26 mouse cellular contexts compared by ENCODE assay signal in genomic region chr5:91695632-91696031, GRCm38 (mm10).
"Had no signal": no experiment of that assay in that cellular context is flagged by ENCODE, and none has a peak within 500 bp of the region (broad histone marks: within the 10 kb centered on the region; RNA-seq: fewer than 3 reads in every experiment).

No protein-coding gene starts in this region.

- H3K9ac ChIP-seq: heart, embryonic 12.5 days; hindbrain, embryonic 13.5 days; hindbrain, embryonic 15.5 days; kidney, embryonic 15.5 days; limb, embryonic 12.5 days; liver, embryonic 13.5 days; liver, embryonic 15.5 days had no signal

- ATAC-seq: hindbrain, postnatal 0 days; intestine, embryonic 16.5 days had no signal

- H3K4me3 ChIP-seq: heart, adult 2 months; heart, embryonic 12.5 days; hindbrain, embryonic 13.5 days; hindbrain, embryonic 15.5 days; kidney, embryonic 15.5 days; layer of hippocampus, adult 2 months; left cerebral cortex, adult 2 months; limb, embryonic 10.5 days; limb, embryonic 12.5 days; liver, embryonic 13.5 days; liver, embryonic 15.5 days had no signal

- DNase-seq: gastrocnemius, postnatal 14 days; gastrocnemius, postnatal 36 days; heart, adult 11 months; heart, adult 2 months; heart, postnatal 10 days; heart, postnatal 4 days; kidney, adult 11 months; kidney, adult 2 months; kidney, adult 9 months; kidney, postnatal 14 days; kidney, postnatal 36 days; liver; liver, embryonic 13.5 days had no signal

- H3K4me1 ChIP-seq: heart, embryonic 12.5 days; hindbrain, embryonic 15.5 days; liver, embryonic 13.5 days; liver, embryonic 15.5 days had no signal

- H3K27me3 ChIP-seq: heart, embryonic 12.5 days; hindbrain, embryonic 13.5 days; hindbrain, embryonic 15.5 days; kidney, embryonic 15.5 days; limb, embryonic 12.5 days; liver, embryonic 13.5 days; liver, embryonic 15.5 days had no signal

- H3K36me3 ChIP-seq: heart, embryonic 12.5 days; hindbrain, embryonic 13.5 days; hindbrain, embryonic 15.5 days; kidney, embryonic 15.5 days; limb, embryonic 10.5 days; limb, embryonic 12.5 days; liver, embryonic 13.5 days; liver, embryonic 15.5 days had no signal

- H3K27ac ChIP-seq: heart, adult 2 months; hindbrain, embryonic 13.5 days; hindbrain, embryonic 15.5 days; hindbrain, postnatal 0 days; kidney, embryonic 15.5 days; kidney, postnatal 0 days; layer of hippocampus, adult 2 months; left cerebral cortex, adult 2 months; limb, embryonic 10.5 days; limb, embryonic 12.5 days; liver, embryonic 13.5 days; liver, embryonic 15.5 days had no signal

- H3K9me3 ChIP-seq: heart, embryonic 12.5 days; hindbrain, embryonic 13.5 days; hindbrain, embryonic 15.5 days; kidney, embryonic 15.5 days; limb, embryonic 10.5 days; limb, embryonic 12.5 days; liver, embryonic 13.5 days; liver, embryonic 15.5 days had no signal

- H3K4me2 ChIP-seq: heart, embryonic 12.5 days; hindbrain, embryonic 13.5 days; hindbrain, embryonic 15.5 days; kidney, embryonic 15.5 days; limb, embryonic 12.5 days; liver, embryonic 11.5 days; liver, embryonic 13.5 days; liver, embryonic 15.5 days had no signal
